Mouse (Mus musculus) activated CD4-positive, CD25-positive, alpha-beta regulatory T cell, adult 9 weeks (primary cell): ENCODE data around the gene Gm21936. TPM values are rescaled to one million over a fixed set of nuclear protein-coding genes. Genes with fewer than 3 reads are reported as not detected.

Source experiments
- polyA plus RNA-seq: library from polyadenylated mRNA; unstranded; fragments of 100-300 nt; shearing (Covaris generic); gene quantifications from one replicate; pipeline ENCODE4 v1.2.1, GENCODE M21; 2017

Gm21936 gene
- polyA plus RNA-seq: not detected

GRCm38 (mm10) chr12:87795212-87795611, at the start of gene Gm21936:
Gm21936 (plus strand) TSS chr12:87795512.

GRCm38 (mm10) chr12:87775655-87776054, 19.7 kb upstream of the Gm21936 start, which contains the start of gene Gm21319:
Gm21319 (minus strand) TSS chr12:87775755.

GRCm38 (mm10) chr12:87816277-87816676, 21.0 kb downstream of the Gm21936 start, which contains the start of gene BB287469:
BB287469 (plus strand) TSS chr12:87816577.

GRCm38 (mm10) chr12:87842239-87842638, 46.9 kb downstream of the Gm21936 start, which contains the start of gene Gm2001:
Gm2001 (minus strand) TSS chr12:87842339.

Other genes starting within 250 kb of the Gm21936 start
- gene Oog1, start 192.8 kb upstream of the Gm21936 start, polyA plus RNA-seq: not detected
- gene Gm4027, start 176.6 kb upstream of the Gm21936 start, polyA plus RNA-seq: not detected
- not detected for gene Gm16381, start 150.9 kb upstream of the Gm21936 start, polyA plus RNA-seq
- gene Gm21319, start 19.8 kb upstream of the Gm21936 start, polyA plus RNA-seq: not detected
- gene BB287469, start 21.1 kb downstream of the Gm21936 start, polyA plus RNA-seq: not detected
- gene Gm2001, start 46.8 kb downstream of the Gm21936 start, polyA plus RNA-seq: not detected
- not detected for gene Gm2016, start 78.6 kb downstream of the Gm21936 start, polyA plus RNA-seq
- gene Gm2022, start 99.9 kb downstream of the Gm21936 start, polyA plus RNA-seq: not detected
- gene Gm2035, start 124.3 kb downstream of the Gm21936 start, polyA plus RNA-seq: not detected
- not detected for gene Gm2042, start 158.6 kb downstream of the Gm21936 start, polyA plus RNA-seq
- gene Gm2075, start 216.3 kb downstream of the Gm21936 start, polyA plus RNA-seq: not detected
- not detected for gene Gm6803, start 223.3 kb downstream of the Gm21936 start, polyA plus RNA-seq
- gene Gm2056, start 231.5 kb downstream of the Gm21936 start, polyA plus RNA-seq: not detected